Mouse (Mus musculus) gastrocnemius, postnatal 14 days (tissue): ENCODE data around the gene Kcnd3. TPM values are rescaled to one million over a fixed set of nuclear protein-coding genes. Genes with fewer than 3 reads are reported as not detected.

Experiments used
- DNase-seq: peaks from one replicate; pipeline ENCODE4 v3.0.0; 2021; ENCODE audit warnings: mixed read lengths
- intact Hi-C: fragments of 180-260 bp; cut with DNase I; formaldehyde crosslinking; loops from one replicate; pipeline ENCODE4 v1.15.1; 2025; ENCODE audit warnings: low total_unique reads
- total RNA-seq, 2 experiments: library from RNA; stranded (reverse); gene quantifications; 2 replicates each; pipeline ENCODE4 v1.2.3; 2021

Gene Kcnd3
- total RNA-seq, 2 experiments from 2014 or later: 0.33 to 1.3 TPM

DNA sequence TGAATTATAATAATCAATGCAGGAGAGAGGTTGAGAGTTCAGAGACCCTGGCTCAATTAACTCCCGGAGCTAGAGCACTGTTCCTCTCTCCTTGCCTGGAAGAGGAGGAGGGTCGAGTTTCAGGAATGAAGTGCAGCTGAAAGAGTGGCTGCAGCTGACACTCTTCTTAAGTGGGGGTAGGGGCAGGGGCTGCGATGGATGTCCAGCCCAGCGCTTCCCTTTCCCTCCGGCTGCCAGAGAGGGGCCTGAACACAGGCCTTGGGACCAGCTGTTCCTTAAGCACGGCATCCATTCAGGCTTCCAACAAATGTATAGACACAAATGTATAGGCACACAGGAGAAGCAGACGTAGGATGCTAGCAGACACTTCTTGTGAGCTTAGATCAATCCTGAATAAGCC is 255.5 kb downstream of the Kcnd3 start:
- DNase-seq: no peak
- intact Hi-C loops: no loop called here

- intact Hi-C loops: no loop called here
- peak; percentile 47 for DNase-seq
Measured at GRCm38 (mm10) chr3:105710246-105710645, 258.1 kb downstream of the Kcnd3 start.

DNA sequence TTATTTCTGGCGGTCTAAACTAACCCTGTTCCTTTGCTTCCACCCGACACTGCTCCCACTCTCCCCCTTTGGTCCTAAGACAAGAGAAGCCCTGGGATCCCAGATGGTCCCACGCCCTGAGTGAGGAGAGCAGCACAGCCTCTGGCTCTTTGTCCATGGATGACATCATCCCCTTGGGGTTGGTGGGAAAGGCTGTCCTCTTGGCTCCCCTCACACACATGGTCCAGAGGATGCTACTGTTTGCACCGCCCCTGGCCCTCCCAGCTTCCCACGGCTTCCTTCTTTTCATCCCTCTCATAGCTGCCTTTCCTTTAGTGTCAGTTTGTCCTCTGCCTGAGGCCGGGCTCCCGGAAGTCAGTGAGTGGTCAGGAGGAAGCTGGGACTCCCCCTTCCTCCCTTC is 259.6 kb downstream of the Kcnd3 start:
- intact Hi-C loops: no loop called here
- DNase-seq: peak; percentile 78

- intact Hi-C loops: no loop called here
Measured at GRCm38 (mm10) chr3:105712827-105713226, 260.7 kb downstream of the Kcnd3 start.

DNA sequence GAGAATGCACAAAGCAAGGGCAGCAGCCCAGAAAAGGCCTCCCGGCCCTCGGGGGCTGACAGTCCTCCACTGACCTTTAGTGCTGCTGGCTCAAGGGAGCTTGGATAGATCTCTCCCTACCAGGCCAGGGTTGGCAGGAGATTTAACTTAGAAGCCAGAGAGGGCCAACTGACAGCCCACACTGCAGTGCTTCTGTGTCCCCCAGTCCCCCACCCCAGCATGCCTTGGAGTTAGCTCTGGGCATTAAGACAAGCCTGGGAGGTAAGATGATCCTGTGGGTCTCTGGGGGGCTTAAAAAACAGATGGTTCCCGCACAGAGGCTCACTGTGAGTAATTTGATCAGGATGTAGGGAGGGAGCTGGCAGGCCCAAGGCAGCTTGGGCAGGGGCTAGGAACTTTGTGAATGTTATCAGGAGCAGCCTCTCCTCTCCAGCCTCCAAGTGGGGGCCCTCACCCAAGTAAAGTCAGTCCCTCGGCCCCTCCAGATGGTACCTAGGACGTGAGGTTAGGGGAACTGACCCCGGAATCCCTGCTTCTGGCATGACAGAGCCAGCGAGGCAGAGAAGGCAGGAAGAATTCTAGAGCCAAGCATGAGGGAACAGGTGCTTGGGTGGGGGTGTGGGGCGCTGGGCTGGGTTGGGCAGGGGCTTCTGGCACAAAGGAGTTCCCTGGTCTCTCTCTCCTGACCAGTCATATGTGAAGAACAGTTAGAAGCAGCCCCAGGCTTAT is 262.1 kb downstream of the Kcnd3 start:
- intact Hi-C loops: no loop called here

More at GRCm38 (mm10) chr3:105712827-105713226, 260.7 kb downstream of the Kcnd3 start:
- no peak for DNase-seq

GRCm38 (mm10) chr3:105714820-105715167 is 262.7 kb downstream of the Kcnd3 start:
- intact Hi-C loops: no loop called here
- DNase-seq: no peak

More for the DNA sequence above, 262.1 kb downstream of the Kcnd3 start:
- peak; percentile 67 for DNase-seq

GRCm38 (mm10) chr3:105716353-105717000 is 264.3 kb downstream of the Kcnd3 start:
- DNase-seq: peak; percentile 69
- intact Hi-C loops: no loop called here

GRCm38 (mm10) chr3:105717856-105718555 is 265.9 kb downstream of the Kcnd3 start:
- intact Hi-C loops: no loop called here
- peak; percentile 41 for DNase-seq

DNA sequence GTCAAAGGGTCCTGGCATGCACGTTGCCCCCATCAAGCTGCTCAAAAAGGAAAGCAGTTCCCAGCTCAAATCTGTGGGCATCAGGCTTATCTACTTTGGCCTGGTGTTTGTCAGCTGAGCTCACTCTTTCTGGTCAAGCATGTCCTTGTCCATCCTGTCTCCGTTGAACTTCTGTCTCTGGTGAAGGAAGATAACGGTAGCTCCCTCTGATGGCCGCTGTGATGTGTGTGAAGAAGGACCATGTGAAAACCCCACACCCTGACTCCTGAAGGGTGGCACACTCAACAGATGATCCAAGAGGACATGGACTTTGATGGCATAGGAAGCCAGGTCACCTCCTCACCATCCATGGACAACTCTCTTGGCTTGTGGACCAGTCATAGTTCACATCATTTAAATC is 266.6 kb downstream of the Kcnd3 start:
- intact Hi-C loops: no loop called here
- DNase-seq: no peak

- no peak for DNase-seq
- intact Hi-C loops: loop anchor here (5.0 kb wide), 1 partner anchor 33 kb away; the partner anchor contains the start of gene Ddx20
Measured at GRCm38 (mm10) chr3:105719979-105720378, 267.8 kb downstream of the Kcnd3 start.

GRCm38 (mm10) chr3:105720514-105720913 is 268.4 kb downstream of the Kcnd3 start:
- intact Hi-C loops: loop anchor here (5.0 kb wide), 1 partner anchor 33 kb away; the partner anchor contains the start of gene Ddx20
- no peak for DNase-seq

DNA sequence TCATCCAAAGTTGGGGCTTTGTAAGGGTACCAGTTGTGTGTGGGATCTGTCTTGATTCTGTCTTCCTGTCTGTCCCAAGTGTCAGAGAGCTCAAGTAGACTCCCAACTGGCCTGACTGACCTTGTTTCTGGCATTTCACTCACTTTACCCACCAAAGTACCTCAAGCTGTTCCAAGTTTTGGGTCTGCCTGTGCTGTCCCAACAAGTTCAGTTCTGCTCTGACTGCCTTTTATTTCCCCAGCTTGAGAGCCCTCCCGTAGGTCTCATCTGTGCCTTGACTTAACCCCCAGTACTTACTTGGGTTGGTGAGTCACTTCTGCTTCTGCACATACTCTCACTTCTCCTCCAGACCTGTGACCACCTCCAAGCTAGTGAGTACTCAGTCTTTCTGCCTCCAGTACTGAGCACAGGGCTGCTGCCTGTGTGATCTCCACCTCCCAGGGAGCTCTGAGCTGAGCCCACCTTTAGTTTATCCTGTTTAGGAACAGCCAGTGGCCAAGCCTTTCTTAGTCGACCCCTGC is 269.6 kb downstream of the Kcnd3 start:
- no peak for DNase-seq
- intact Hi-C loops: loop anchor here (5.0 kb wide), 1 partner anchor 34 kb away; the partner anchor contains the start of gene Ddx20

GRCm38 (mm10) chr3:105722510-105722909 is 270.4 kb downstream of the Kcnd3 start:
- no peak for DNase-seq
- intact Hi-C loops: loop anchor here (5.0 kb wide), 1 partner anchor 35 kb away; the partner anchor contains the start of gene Ddx20

Other genes starting within 250 kb of the Kcnd3 start
- 1 to 10 TPM; 6.7 to 7.6 TPM for gene Ddx20, start 235.2 kb downstream of the Kcnd3 start, total RNA-seq